Mouse (Mus musculus): Measurements from ENCODE around the gene Pold4. TPM values are rescaled to one million over a fixed set of nuclear protein-coding genes. Genes with fewer than 3 reads are reported as not detected.

Pold4 gene
- not detected for polyA plus RNA-seq (2014; fragmentation: Illumina TruSeq; extraction: RNeasy Lipid Tissue Mini Kit (QIAGEN cat#74804); ENCODE audit: low read depth, low replicate concordance)

GRCm38 (mm10) chr19:4231253-4232185, at the start of gene Pold4:
TSS of gene Pold4 (plus strand) at chr19:4231899.

GRCm38 (mm10) chr19:4190831-4191334, 40.8 kb upstream of the Pold4 start, which contains the start of gene Tbc1d10c:
TSS of gene Tbc1d10c (minus strand) at chr19:4191284.

GRCm38 (mm10) chr19:4191528-4192250, 40.0 kb upstream of the Pold4 start, which contains the start of gene Ppp1ca:
TSS of gene Ppp1ca (plus strand) at chr19:4192065.

GRCm38 (mm10) chr19:4201291-4201909, 30.3 kb upstream of the Pold4 start, which contains the start of gene Rad9a:
TSS of gene Rad9a (minus strand) at chr19:4201662.

GRCm38 (mm10) chr19:4214071-4214770, 17.5 kb upstream of the Pold4 start, which contains the start of the genes Clcf1 and AC109138.7:
TSS of gene Clcf1 (plus strand) at chr19:4214238.
TSS of gene AC109138.7 (plus strand) at chr19:4214357.

GRCm38 (mm10) chr19:4268566-4269361, 37.1 kb downstream of the Pold4 start, which contains the start of gene Ssh3:
TSS of gene Ssh3 (minus strand) at chr19:4269180.

GRCm38 (mm10) chr19:4282898-4283553, 51.3 kb downstream of the Pold4 start, which contains the start of gene Ankrd13d:
TSS of gene Ankrd13d (minus strand) at chr19:4283137.

Other genes with a start within 250 kb of the Pold4 start
- 47.4 TPM for gene Acy3, start 245.3 kb upstream of the Pold4 start, polyA plus RNA-seq (2014; fragmentation: Illumina TruSeq; extraction: RNeasy Lipid Tissue Mini Kit (QIAGEN cat#74804); ENCODE audit: low read depth, low replicate concordance)
- gene Tbx10, start 239.1 kb upstream of the Pold4 start, polyA plus RNA-seq (2014; fragmentation: Illumina TruSeq; extraction: RNeasy Lipid Tissue Mini Kit (QIAGEN cat#74804); ENCODE audit: low read depth, low replicate concordance), result not detected
- 0.65 TPM for gene Nudt8, start 231.3 kb upstream of the Pold4 start, polyA plus RNA-seq (2014; fragmentation: Illumina TruSeq; extraction: RNeasy Lipid Tissue Mini Kit (QIAGEN cat#74804); ENCODE audit: low read depth, low replicate concordance)
- gene Gm49405, start 231.3 kb upstream of the Pold4 start, polyA plus RNA-seq (2014; fragmentation: Illumina TruSeq; extraction: RNeasy Lipid Tissue Mini Kit (QIAGEN cat#74804); ENCODE audit: low read depth, low replicate concordance), result not detected
- gene Doc2g, start 228.6 kb upstream of the Pold4 start, polyA plus RNA-seq (2014; fragmentation: Illumina TruSeq; extraction: RNeasy Lipid Tissue Mini Kit (QIAGEN cat#74804); ENCODE audit: low read depth, low replicate concordance), result not detected
- gene Ndufv1, start 219.1 kb upstream of the Pold4 start, polyA plus RNA-seq (2014; fragmentation: Illumina TruSeq; extraction: RNeasy Lipid Tissue Mini Kit (QIAGEN cat#74804); ENCODE audit: low read depth, low replicate concordance), result 9.9 TPM
- gene Gstp1, start 193.9 kb upstream of the Pold4 start, polyA plus RNA-seq (2014; fragmentation: Illumina TruSeq; extraction: RNeasy Lipid Tissue Mini Kit (QIAGEN cat#74804); ENCODE audit: low read depth, low replicate concordance), result 14.6 TPM
- gene Gstp2, start 185.9 kb upstream of the Pold4 start, polyA plus RNA-seq (2014; fragmentation: Illumina TruSeq; extraction: RNeasy Lipid Tissue Mini Kit (QIAGEN cat#74804); ENCODE audit: low read depth, low replicate concordance), result 10.1 TPM
- gene Gstp3, start 172.3 kb upstream of the Pold4 start, polyA plus RNA-seq (2014; fragmentation: Illumina TruSeq; extraction: RNeasy Lipid Tissue Mini Kit (QIAGEN cat#74804); ENCODE audit: low read depth, low replicate concordance), result not detected
- gene Cabp2, start 150.3 kb upstream of the Pold4 start, polyA plus RNA-seq (2014; fragmentation: Illumina TruSeq; extraction: RNeasy Lipid Tissue Mini Kit (QIAGEN cat#74804); ENCODE audit: low read depth, low replicate concordance), result not detected
- 0.73 TPM for gene Cdk2ap2, start 134.7 kb upstream of the Pold4 start, polyA plus RNA-seq (2014; fragmentation: Illumina TruSeq; extraction: RNeasy Lipid Tissue Mini Kit (QIAGEN cat#74804); ENCODE audit: low read depth, low replicate concordance)
- gene Pitpnm1, start 131.9 kb upstream of the Pold4 start, polyA plus RNA-seq (2014; fragmentation: Illumina TruSeq; extraction: RNeasy Lipid Tissue Mini Kit (QIAGEN cat#74804); ENCODE audit: low read depth, low replicate concordance), result 0.20 TPM
- 1.3 TPM for gene Aip, start 106.0 kb upstream of the Pold4 start, polyA plus RNA-seq (2014; fragmentation: Illumina TruSeq; extraction: RNeasy Lipid Tissue Mini Kit (QIAGEN cat#74804); ENCODE audit: low read depth, low replicate concordance)
- gene Gpr152, start 92.1 kb upstream of the Pold4 start, polyA plus RNA-seq (2014; fragmentation: Illumina TruSeq; extraction: RNeasy Lipid Tissue Mini Kit (QIAGEN cat#74804); ENCODE audit: low read depth, low replicate concordance), result not detected
- gene Cabp4, start 87.9 kb upstream of the Pold4 start, polyA plus RNA-seq (2014; fragmentation: Illumina TruSeq; extraction: RNeasy Lipid Tissue Mini Kit (QIAGEN cat#74804); ENCODE audit: low read depth, low replicate concordance), result not detected
- gene Coro1b, start 83.3 kb upstream of the Pold4 start, polyA plus RNA-seq (2014; fragmentation: Illumina TruSeq; extraction: RNeasy Lipid Tissue Mini Kit (QIAGEN cat#74804); ENCODE audit: low read depth, low replicate concordance), result 9.0 TPM
- 2.3 TPM for gene Ptprcap, start 78.3 kb upstream of the Pold4 start, polyA plus RNA-seq (2014; fragmentation: Illumina TruSeq; extraction: RNeasy Lipid Tissue Mini Kit (QIAGEN cat#74804); ENCODE audit: low read depth, low replicate concordance)
- gene Rps6kb2, start 68.5 kb upstream of the Pold4 start, polyA plus RNA-seq (2014; fragmentation: Illumina TruSeq; extraction: RNeasy Lipid Tissue Mini Kit (QIAGEN cat#74804); ENCODE audit: low read depth, low replicate concordance), result 2.2 TPM
- 0.49 TPM for gene Carns1, start 56.4 kb upstream of the Pold4 start, polyA plus RNA-seq (2014; fragmentation: Illumina TruSeq; extraction: RNeasy Lipid Tissue Mini Kit (QIAGEN cat#74804); ENCODE audit: low read depth, low replicate concordance)
- gene Tbc1d10c, start 40.6 kb upstream of the Pold4 start, polyA plus RNA-seq (2014; fragmentation: Illumina TruSeq; extraction: RNeasy Lipid Tissue Mini Kit (QIAGEN cat#74804); ENCODE audit: low read depth, low replicate concordance), result not detected
- 97.3 TPM for gene Ppp1ca, start 39.8 kb upstream of the Pold4 start, polyA plus RNA-seq (2014; fragmentation: Illumina TruSeq; extraction: RNeasy Lipid Tissue Mini Kit (QIAGEN cat#74804); ENCODE audit: low read depth, low replicate concordance)
- gene Rad9a, start 30.2 kb upstream of the Pold4 start, polyA plus RNA-seq (2014; fragmentation: Illumina TruSeq; extraction: RNeasy Lipid Tissue Mini Kit (QIAGEN cat#74804); ENCODE audit: low read depth, low replicate concordance), result 1.5 TPM
- 0.16 TPM for gene Clcf1, start 17.7 kb upstream of the Pold4 start, polyA plus RNA-seq (2014; fragmentation: Illumina TruSeq; extraction: RNeasy Lipid Tissue Mini Kit (QIAGEN cat#74804); ENCODE audit: low read depth, low replicate concordance)
- gene AC109138.7, start 17.5 kb upstream of the Pold4 start, polyA plus RNA-seq (2014; fragmentation: Illumina TruSeq; extraction: RNeasy Lipid Tissue Mini Kit (QIAGEN cat#74804); ENCODE audit: low read depth, low replicate concordance), result not detected
- 1.7 TPM for gene Ssh3, start 37.3 kb downstream of the Pold4 start, polyA plus RNA-seq (2014; fragmentation: Illumina TruSeq; extraction: RNeasy Lipid Tissue Mini Kit (QIAGEN cat#74804); ENCODE audit: low read depth, low replicate concordance)
- not detected for gene Ankrd13d, start 51.2 kb downstream of the Pold4 start, polyA plus RNA-seq (2014; fragmentation: Illumina TruSeq; extraction: RNeasy Lipid Tissue Mini Kit (QIAGEN cat#74804); ENCODE audit: low read depth, low replicate concordance)
- 11.2 TPM for gene Grk2, start 74.3 kb downstream of the Pold4 start, polyA plus RNA-seq (2014; fragmentation: Illumina TruSeq; extraction: RNeasy Lipid Tissue Mini Kit (QIAGEN cat#74804); ENCODE audit: low read depth, low replicate concordance)
- 50.5 TPM for gene Kdm2a, start 166.4 kb downstream of the Pold4 start, polyA plus RNA-seq (2014; fragmentation: Illumina TruSeq; extraction: RNeasy Lipid Tissue Mini Kit (QIAGEN cat#74804); ENCODE audit: low read depth, low replicate concordance)
- gene Rhod, start 207.5 kb downstream of the Pold4 start, polyA plus RNA-seq (2014; fragmentation: Illumina TruSeq; extraction: RNeasy Lipid Tissue Mini Kit (QIAGEN cat#74804); ENCODE audit: low read depth, low replicate concordance), result 3.3 TPM
- 0.40 TPM for gene Syt12, start 245.5 kb downstream of the Pold4 start, polyA plus RNA-seq (2014; fragmentation: Illumina TruSeq; extraction: RNeasy Lipid Tissue Mini Kit (QIAGEN cat#74804); ENCODE audit: low read depth, low replicate concordance)